Mouse (Mus musculus) WW6 (cell line): ENCODE measurements around the gene Rnf43.

Experiments
- DNase-seq: peaks from one replicate; pipeline ENCODE4 v3.0.0-alpha.2; 2013; ENCODE audit warnings: low read depth, low spot score

Rnf43 gene

GRCm38 (mm10) chr11:87662407-87662806 is at the start of gene Rnf43:
TSS of gene Rnf43 (plus strand) at chr11:87662722.
- peak; percentile 86 for DNase-seq

- DNase-seq: no peak
These were observed 48.5 kb upstream of the Rnf43 start for GRCm38 (mm10) chr11:87613972-87614371.

- no peak for DNase-seq
These were observed 47.0 kb upstream of the Rnf43 start for GRCm38 (mm10) chr11:87615551-87615950.

- DNase-seq: no peak
These were observed 46.6 kb upstream of the Rnf43 start for GRCm38 (mm10) chr11:87615952-87616351.

- DNase-seq: no peak
These were observed 45.6 kb upstream of the Rnf43 start, which contains the start of gene Hsf5 for GRCm38 (mm10) chr11:87616790-87617474. TSS of gene Hsf5 (plus strand) at chr11:87617164.

GRCm38 (mm10) chr11:87617606-87618005 is 44.9 kb upstream of the Rnf43 start:
- no peak for DNase-seq

GRCm38 (mm10) chr11:87623160-87623559 is 39.4 kb upstream of the Rnf43 start:
- no peak for DNase-seq

GRCm38 (mm10) chr11:87629859-87630258 is 32.7 kb upstream of the Rnf43 start:
- peak; percentile 46 for DNase-seq

- no peak for DNase-seq
These were observed 23.7 kb upstream of the Rnf43 start for GRCm38 (mm10) chr11:87638793-87639192.

GRCm38 (mm10) chr11:87639206-87639605 is 23.3 kb upstream of the Rnf43 start:
- peak; percentile 57 for DNase-seq

- DNase-seq: no peak
These were observed 19.7 kb upstream of the Rnf43 start for GRCm38 (mm10) chr11:87642865-87643264.

- no peak for DNase-seq
These were observed 7.8 kb upstream of the Rnf43 start for GRCm38 (mm10) chr11:87654693-87655092.

GRCm38 (mm10) chr11:87659216-87659615 is 3.3 kb upstream of the Rnf43 start:
- no peak for DNase-seq

GRCm38 (mm10) chr11:87662822-87663221 is 300 bp downstream of the Rnf43 start:
- DNase-seq: no peak

GRCm38 (mm10) chr11:87663948-87664347 is 1.4 kb downstream of the Rnf43 start:
- DNase-seq: no peak

GRCm38 (mm10) chr11:87664521-87664920 is 2.0 kb downstream of the Rnf43 start:
- no peak for DNase-seq

GRCm38 (mm10) chr11:87665224-87665623 is 2.7 kb downstream of the Rnf43 start:
- no peak for DNase-seq

- DNase-seq: no peak
These were observed 3.1 kb downstream of the Rnf43 start for GRCm38 (mm10) chr11:87665658-87666057.

GRCm38 (mm10) chr11:87666256-87667035 is 3.9 kb downstream of the Rnf43 start:
- no peak for DNase-seq

- DNase-seq: no peak
These were observed 4.9 kb downstream of the Rnf43 start for GRCm38 (mm10) chr11:87667107-87668090.

- DNase-seq: no peak
These were observed 10.8 kb downstream of the Rnf43 start for GRCm38 (mm10) chr11:87673282-87673681.

- no peak for DNase-seq
These were observed 13.1 kb downstream of the Rnf43 start for GRCm38 (mm10) chr11:87675606-87676005.
